Mouse (Mus musculus) forebrain, postnatal 0 days (tissue): Measurements from ENCODE around the gene Gbe1. TPM values are rescaled to one million over a fixed set of nuclear protein-coding genes. Genes with fewer than 3 reads are reported as not detected.

Experiments
- ATAC-seq: fragments of 200-750 bp; cut with Nextera tagmentation; 2 replicates; pipeline ENCODE4 v1.8.0; 2017; ENCODE audit warnings: mild to moderate bottlenecking, moderate library complexity
- DNase-seq: peaks from one replicate; pipeline ENCODE4 v3.0.0-alpha.2; 2015
- H3K27ac ChIP-seq: fragments of 300-500 bp; sonication (generic); 2 replicates; pipeline ENCODE4 v1.5.1; 2014; ENCODE audit warnings: low read depth, mild to moderate bottlenecking, antibody characterized with exemption, low read length, moderate library complexity, mixed read lengths
- H3K27me3 ChIP-seq: fragments of 300-500 bp; sonication (generic); 2 replicates; pipeline ENCODE4 v1.6.1; 2014; ENCODE audit warnings: mild to moderate bottlenecking, low read length, mixed read lengths; ENCODE audit not compliant: insufficient read depth
- H3K36me3 ChIP-seq: fragments of 300-500 bp; sonication (generic); 2 replicates; pipeline ENCODE4 v1.6.1; 2014; ENCODE audit warnings: mild to moderate bottlenecking, moderate library complexity; ENCODE audit not compliant: insufficient read depth
- H3K4me1 ChIP-seq: fragments of 300-500 bp; sonication (generic); 2 replicates; pipeline ENCODE4 v1.6.1; 2014; ENCODE audit warnings: antibody characterized with exemption; ENCODE audit not compliant: insufficient read depth
- H3K4me2 ChIP-seq: fragments of 300-500 bp; sonication (generic); 2 replicates; pipeline ENCODE4 v1.6.1; 2014; ENCODE audit warnings: low read depth, mild to moderate bottlenecking, moderate library complexity
- H3K4me3 ChIP-seq: fragments of 300-500 bp; sonication (generic); 2 replicates; pipeline ENCODE4 v1.5.1; 2014; ENCODE audit warnings: low read depth, low read length, mixed read lengths
- H3K9ac ChIP-seq: fragments of 300-500 bp; sonication (generic); 2 replicates; pipeline ENCODE4 v1.6.1; 2014; ENCODE audit warnings: mild to moderate bottlenecking
- H3K9me3 ChIP-seq: fragments of 300-500 bp; sonication (generic); 2 replicates; pipeline ENCODE4 v1.6.1; 2016; ENCODE audit warnings: low read length
- CTCF ChIP-seq: sonication (generic); IDR thresholded peaks from 2 replicates; pipeline ENCODE4 v1.5.1; 2016; ENCODE audit warnings: antibody characterized with exemption, control low read depth, low read depth
- WGBS: fragments of 180-500 bp; shearing (Covaris S2); extraction: QIAGEN DNeasy Blood & Tissue Kit; methylation state at CpG from one replicate; pipeline ENCODE4 v1.1.7; 2014; 5-methylcytosine and 5-hydroxymethylcytosine counted together
- polyA plus RNA-seq: library from polyadenylated mRNA; unstranded; fragments of >200 nt; fragmentation: Nextera tagmentation; extraction: Ambion mirVana; gene quantifications from 2 replicates; pipeline ENCODE4 v1.2.1, GENCODE M21; 2015
- total RNA-seq: library from RNA; depleted of rRNA; stranded (reverse); fragments of >200 nt; gene quantifications from 2 replicates; pipeline ENCODE4 v1.2.3, GENCODE M21; 2014

The Gbe1 gene
- total and polyA plus RNA-seq, 2 experiments from 2014 or later = 19.2 to 22.3 TPM

DNA sequence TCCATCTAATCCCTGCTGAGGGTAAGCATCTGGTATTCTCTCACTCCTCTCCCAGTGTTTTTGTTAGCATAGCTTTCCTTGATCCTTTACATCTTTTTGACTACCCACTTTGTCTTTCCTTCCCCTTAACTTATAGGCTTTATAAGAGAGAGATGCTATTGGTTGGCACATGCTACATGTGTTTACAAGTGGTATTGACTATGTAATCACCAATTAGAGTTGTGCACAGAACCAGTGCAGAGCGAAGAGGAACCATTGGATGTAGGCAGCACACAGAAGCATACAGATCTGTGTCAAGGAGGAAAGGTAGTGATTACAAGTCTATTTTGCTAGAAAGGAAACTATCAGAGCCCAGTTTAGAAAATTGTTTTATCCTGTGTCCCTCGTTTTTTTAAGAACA, 209.1 kb downstream of the Gbe1 start:
- TF ChIP-seq CTCF = no peak
- H3K4me1 ChIP-seq = no peaks in the 10 kb centered on the region
- H3K36me3 ChIP-seq = no peaks in the 10 kb centered on the region
- H3K9me3 ChIP-seq = no peaks in the 10 kb centered on the region
- no peak overlapping the region for H3K4me2 ChIP-seq
- no peaks in the 10 kb centered on the region for H3K27me3 ChIP-seq
- no peak overlapping the region for H3K4me3 ChIP-seq
- DNase-seq = no peak
- H3K27ac ChIP-seq = no peak overlapping the region
- 31% methylated on average over 2 of the region's 2 CpGs for WGBS
- no peak for ATAC-seq
- H3K9ac ChIP-seq = no peak overlapping the region

DNA sequence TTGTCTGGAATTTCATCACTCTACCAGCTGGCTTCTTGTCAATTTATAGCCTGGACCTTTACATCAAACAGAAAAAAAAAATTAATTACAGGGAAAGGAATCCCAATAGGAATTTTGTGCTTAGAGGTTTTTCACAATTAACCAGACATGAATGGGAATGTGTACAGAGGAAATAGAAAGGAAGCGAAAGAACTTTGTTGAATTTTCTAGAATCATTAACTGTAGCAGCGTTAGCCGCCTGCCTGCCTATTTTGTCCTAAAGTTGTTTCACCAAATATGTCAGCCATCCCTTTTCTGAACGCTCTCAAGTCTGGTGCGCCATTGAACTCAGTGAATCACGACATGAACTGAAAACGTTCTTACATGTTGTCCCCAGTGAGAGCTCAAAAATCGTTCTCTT, 209.8 kb downstream of the Gbe1 start:
- H3K4me3 ChIP-seq = no peak overlapping the region
- H3K4me2 ChIP-seq = no peak overlapping the region
- H3K9ac ChIP-seq = no peak overlapping the region
- no peaks in the 10 kb centered on the region for H3K36me3 ChIP-seq
- no peaks in the 10 kb centered on the region for H3K4me1 ChIP-seq
- no peak for DNase-seq
- H3K27me3 ChIP-seq = no peaks in the 10 kb centered on the region
- 27% methylated on average over 8 of the region's 8 CpGs for WGBS
- ATAC-seq = no peak
- no peaks in the 10 kb centered on the region for H3K9me3 ChIP-seq
- H3K27ac ChIP-seq = no peak overlapping the region
- no peak for TF ChIP-seq CTCF

DNA sequence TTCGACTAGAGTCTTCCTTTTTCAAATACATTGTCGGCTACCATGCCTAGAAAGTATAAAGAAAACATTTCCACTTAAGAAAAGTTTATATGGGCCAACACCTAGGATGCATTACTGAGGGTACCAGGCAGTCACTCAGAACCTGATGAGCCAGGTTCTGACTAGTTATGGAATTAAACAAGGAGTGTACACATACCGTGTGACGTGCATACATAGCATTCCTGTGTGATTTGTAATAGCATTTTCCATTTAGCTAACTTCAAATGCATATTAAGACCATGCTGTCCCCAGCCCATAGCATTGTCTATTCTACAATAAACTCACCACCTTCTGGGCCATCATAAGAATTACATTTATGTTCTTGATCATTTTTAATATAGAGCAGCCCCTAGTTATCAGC, 210.5 kb downstream of the Gbe1 start:
- H3K27ac ChIP-seq = no peak overlapping the region
- DNase-seq (no peak), ATAC-seq (no peak)
- no peak overlapping the region for H3K4me3 ChIP-seq
- no peaks in the 10 kb centered on the region for H3K9me3 ChIP-seq
- no peaks in the 10 kb centered on the region for H3K36me3 ChIP-seq
- no peaks in the 10 kb centered on the region for H3K27me3 ChIP-seq
- H3K4me2 ChIP-seq = no peak overlapping the region
- no peak for TF ChIP-seq CTCF
- H3K4me1 ChIP-seq = no peaks in the 10 kb centered on the region
- H3K9ac ChIP-seq = no peak overlapping the region
- WGBS = 88% methylated on average over 4 of the region's 4 CpGs

DNA sequence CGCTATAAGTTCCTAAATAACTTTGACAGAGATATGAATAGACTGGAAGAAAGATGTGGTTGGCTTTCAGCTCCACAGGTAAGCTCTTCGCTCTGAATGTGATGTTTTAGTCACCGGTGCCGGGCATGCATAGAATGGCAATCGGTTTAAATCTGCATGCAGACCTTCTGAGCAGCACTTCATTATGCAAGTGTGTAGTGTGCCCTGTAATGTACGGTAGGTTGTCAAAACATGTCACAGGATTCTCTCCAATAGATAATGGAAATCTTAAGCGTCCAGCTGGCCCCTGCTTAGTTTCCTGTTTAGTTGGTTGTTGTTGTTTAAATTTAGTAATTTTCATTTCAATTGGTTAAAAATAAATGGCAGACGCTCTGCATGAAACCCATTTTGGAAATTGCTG, 213.5 kb downstream of the Gbe1 start:
- H3K4me2 ChIP-seq = no peak overlapping the region
- no peak for TF ChIP-seq CTCF
- ATAC-seq (no peak), DNase-seq (no peak)
- 51% methylated on average over 8 of the region's 8 CpGs for WGBS
- H3K4me1 ChIP-seq = no peaks in the 10 kb centered on the region
- no peak overlapping the region for H3K27ac ChIP-seq
- H3K27me3 ChIP-seq = no peaks in the 10 kb centered on the region
- H3K4me3 ChIP-seq = no peak overlapping the region
- H3K36me3 ChIP-seq = no peaks in the 10 kb centered on the region
- H3K9me3 ChIP-seq = no peaks in the 10 kb centered on the region
- H3K9ac ChIP-seq = no peak overlapping the region

DNA sequence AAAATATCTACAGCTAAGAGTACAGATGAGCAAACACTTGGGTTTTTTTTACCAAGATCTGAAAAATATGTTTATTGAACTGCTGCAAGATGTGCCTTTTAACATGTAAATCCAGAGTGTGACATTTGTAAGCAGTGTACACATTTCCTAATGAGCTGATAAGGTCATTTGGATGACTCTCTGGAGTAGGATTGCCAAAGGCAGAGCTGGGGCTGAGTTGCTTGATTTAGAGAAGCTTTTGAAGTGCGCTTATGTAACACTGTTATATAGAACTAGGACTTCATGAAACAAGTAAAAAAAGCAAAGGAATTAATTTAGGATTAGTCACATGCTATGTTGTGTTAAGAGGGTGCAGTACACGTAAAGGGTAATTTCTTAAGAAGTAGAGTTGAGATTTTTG, 221.5 kb downstream of the Gbe1 start:
- DNase-seq (no peak), ATAC-seq (no peak)
- no peaks in the 10 kb centered on the region for H3K27me3 ChIP-seq
- H3K36me3 ChIP-seq = no peaks in the 10 kb centered on the region
- no peak overlapping the region for H3K9ac ChIP-seq
- H3K9me3 ChIP-seq = no peaks in the 10 kb centered on the region
- 89% methylated on average over 2 of the region's 2 CpGs for WGBS
- no peak overlapping the region for H3K4me2 ChIP-seq
- TF ChIP-seq CTCF = no peak
- H3K4me3 ChIP-seq = no peak overlapping the region
- H3K4me1 ChIP-seq = no peaks in the 10 kb centered on the region
- no peak overlapping the region for H3K27ac ChIP-seq

DNA sequence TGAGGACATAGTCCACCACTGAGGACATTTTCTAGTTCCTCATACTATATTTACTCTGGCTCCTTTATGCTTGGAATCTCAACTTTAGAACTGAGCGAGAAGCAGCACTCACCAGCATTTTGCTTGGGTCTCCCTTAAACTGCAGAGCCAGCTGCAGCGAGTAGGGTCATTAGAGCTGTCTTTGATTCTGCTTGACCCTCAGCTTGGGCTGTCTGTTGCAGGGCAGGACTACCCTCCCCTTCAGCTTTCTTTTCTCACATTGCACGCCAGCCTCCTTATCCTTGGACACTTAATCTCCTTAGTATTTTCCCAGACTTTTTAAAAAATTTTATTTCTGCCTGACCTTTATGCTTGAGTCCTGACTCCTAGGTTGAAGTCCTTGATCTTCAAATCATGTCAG, 237.1 kb downstream of the Gbe1 start:
- H3K4me1 ChIP-seq = no peaks in the 10 kb centered on the region
- no peak for TF ChIP-seq CTCF
- no peak overlapping the region for H3K9ac ChIP-seq
- no peak for ATAC-seq
- no peak overlapping the region for H3K4me2 ChIP-seq
- H3K9me3 ChIP-seq = no peaks in the 10 kb centered on the region
- H3K4me3 ChIP-seq = no peak overlapping the region
- 50% methylated on average over 3 of the region's 3 CpGs for WGBS
- no peaks in the 10 kb centered on the region for H3K36me3 ChIP-seq
- no peak overlapping the region for H3K27ac ChIP-seq
- no peak for DNase-seq
- no peaks in the 10 kb centered on the region for H3K27me3 ChIP-seq

DNA sequence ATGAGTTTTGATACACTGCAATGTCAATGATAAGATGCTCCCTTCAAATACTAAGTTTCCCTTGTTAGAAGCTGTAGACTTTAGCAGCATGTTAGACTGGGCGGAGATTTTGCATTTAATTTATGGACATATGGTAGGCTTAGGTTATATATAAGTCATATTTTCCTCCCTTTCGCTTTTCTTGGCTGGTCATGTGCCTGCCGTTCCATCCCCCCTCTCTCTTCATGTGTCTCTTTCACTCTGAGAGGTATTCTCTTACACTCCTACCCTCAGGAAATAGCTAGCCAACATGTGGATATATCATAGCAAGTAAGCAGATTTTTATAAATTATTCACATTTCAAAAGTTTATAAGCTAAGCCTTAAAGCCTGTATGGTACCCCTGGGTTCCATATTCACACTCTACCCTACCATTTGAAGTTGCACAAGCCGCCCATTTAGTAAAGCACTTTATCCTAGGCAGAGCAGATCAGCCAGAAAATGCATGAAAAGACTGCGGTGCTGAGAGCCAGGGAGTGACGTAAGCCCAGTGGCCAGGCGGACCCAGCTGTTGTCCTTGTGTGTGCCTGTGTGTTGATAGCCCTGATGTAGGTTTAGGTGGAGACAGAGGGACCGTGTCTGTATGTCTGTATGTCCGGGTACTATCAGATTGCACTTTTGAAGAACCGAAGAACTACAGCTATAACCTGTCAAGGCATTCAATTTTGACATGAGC, 248.0 kb downstream of the Gbe1 start:
- Histone ChIP-seq H3K4me2 (no peak overlapping the region), H3K9ac (no peak overlapping the region), H3K4me3 (no peak overlapping the region), H3K36me3 (no peaks in the 10 kb centered on the region), H3K9me3 (no peaks in the 10 kb centered on the region), H3K4me1 (no peaks in the 10 kb centered on the region), H3K27me3 (no peaks in the 10 kb centered on the region), H3K27ac (no peak overlapping the region)
- no peak for TF ChIP-seq CTCF
- 79% methylated on average over 10 of the region's 10 CpGs for WGBS
- DNase-seq (no peak), ATAC-seq (no peak)
